8 mouse cellular contexts compared by ENCODE assay signal in the genomic region with DNA sequence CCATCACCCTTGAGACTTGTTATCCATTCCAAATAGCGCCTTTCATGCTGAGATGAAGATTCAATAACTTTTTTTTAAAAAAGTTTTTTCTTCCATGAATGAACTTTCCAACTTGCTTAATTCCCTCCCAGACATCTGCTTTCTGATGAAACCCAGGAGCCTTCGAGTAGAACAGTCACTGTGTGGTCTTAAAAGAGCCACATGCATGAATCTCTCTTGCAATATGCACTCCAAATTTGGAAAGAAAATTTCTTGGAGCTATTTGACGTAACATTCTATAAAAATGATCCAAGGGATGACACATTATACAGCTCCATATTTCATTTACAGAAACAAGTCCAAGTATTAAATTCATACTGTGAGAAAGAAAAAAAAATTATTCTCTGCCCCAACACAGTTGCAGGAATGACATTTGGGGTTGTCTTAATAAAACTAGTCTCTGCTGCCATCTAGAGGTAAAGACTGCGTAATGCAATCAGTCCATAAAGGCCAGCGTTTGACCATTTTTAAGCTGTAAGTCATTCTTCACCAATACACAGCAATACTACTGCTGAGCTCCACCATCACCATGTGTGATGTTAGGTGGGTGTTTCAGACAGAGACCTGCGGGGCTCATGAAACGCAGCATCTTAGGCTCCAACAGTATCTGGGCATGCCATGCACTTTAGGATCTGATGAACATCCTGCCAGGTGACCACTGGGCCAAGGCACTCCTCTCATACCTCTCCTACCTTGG. TPM values are rescaled to one million over a fixed set of nuclear protein-coding genes. Genes with fewer than 3 reads are reported as not detected.
DNase-seq lines count a peak whose midpoint lies in the region; ATAC-seq lines count a peak whose summit lies in the region.

No protein-coding gene starts in this region.

- DNase-seq in embryonic facial prominence, embryonic 11.5 days (ENCODE audit: low spot score) = peak; percentile 84
- no peak for DNase-seq in embryonic facial prominence, embryonic 10.5 days (ENCODE audit: low spot score)
- DNase-seq in spleen, postnatal 36 days (ENCODE audit: low spot score in 2 of 2) = peak; percentile 15 to 52
- no peak for DNase-seq in spleen, adult 18-20 months
- DNase-seq in yolk sac, embryonic 10.5 days (ENCODE audit: low spot score) = peak; percentile 23

- WGBS in embryonic facial prominence, embryonic 11.5 days = 43% methylated on average over 7 of the region's 7 CpGs
- 45% methylated on average over 7 of the region's 7 CpGs for WGBS in embryonic facial prominence, embryonic 10.5 days
- 29% methylated on average over 7 of the region's 7 CpGs for WGBS in embryonic facial prominence, embryonic 15.5 days
- 41% methylated on average over 7 of the region's 7 CpGs for WGBS in kidney, embryonic 14.5 days

- no peak; the same call in 1 of the 2 replicates for ATAC-seq in embryonic facial prominence, embryonic 11.5 days (replicated peaks; ENCODE audit: insufficient number of reproducible peaks, low FRiP score, low TSS enrichment, low read depth)
- ATAC-seq in embryonic facial prominence, embryonic 15.5 days (ENCODE audit: insufficient number of reproducible peaks, low FRiP score, low TSS enrichment, low read depth) = peak; percentile 47; the same call in 1 of the 2 replicates
- peak; percentile 49; the same call in 1 of the 2 replicates for ATAC-seq in kidney, embryonic 14.5 days (ENCODE audit: low FRiP score, low TSS enrichment)
- ATAC-seq in megakaryocyte-erythroid progenitor cell, adult 5-6 weeks (replicated peaks; ENCODE audit: low FRiP score, low TSS enrichment, poor library complexity, severe bottlenecking) = peak; percentile 88

- no peak overlapping the region for H3K4me3 ChIP-seq in embryonic facial prominence, embryonic 11.5 days (ENCODE audit: low read depth, low read length)
- no peak overlapping the region for H3K4me3 ChIP-seq in embryonic facial prominence, embryonic 10.5 days
- no peak overlapping the region for H3K4me3 ChIP-seq in embryonic facial prominence, embryonic 15.5 days (replicated peaks)
- no peak overlapping the region for H3K4me3 ChIP-seq in kidney, embryonic 14.5 days (ENCODE audit: low read length)

- H3K9me3 ChIP-seq in embryonic facial prominence, embryonic 11.5 days (replicated peaks; ENCODE audit: control insufficient read depth, low read length) = no peaks in the 10 kb centered on the region
- no peaks in the 10 kb centered on the region for H3K9me3 ChIP-seq in embryonic facial prominence, embryonic 10.5 days
- H3K9me3 ChIP-seq in embryonic facial prominence, embryonic 15.5 days (replicated peaks) = no peaks in the 10 kb centered on the region
- H3K9me3 ChIP-seq in kidney, embryonic 14.5 days (ENCODE audit: control insufficient read depth, low read length) = no peaks in the 10 kb centered on the region

- no peak overlapping the region for H3K4me2 ChIP-seq in embryonic facial prominence, embryonic 11.5 days (ENCODE audit: low read depth, low read length)
- H3K4me2 ChIP-seq in embryonic facial prominence, embryonic 15.5 days (replicated peaks) = no peak overlapping the region
- H3K4me2 ChIP-seq in kidney, embryonic 14.5 days (replicated peaks; ENCODE audit: low read depth, low read length) = no peak overlapping the region

- H3K27me3 ChIP-seq in embryonic facial prominence, embryonic 11.5 days (ENCODE audit: control insufficient read depth, insufficient read depth, low read length) = no peaks in the 10 kb centered on the region
- H3K27me3 ChIP-seq in embryonic facial prominence, embryonic 10.5 days (replicated peaks; ENCODE audit: low read depth, poor library complexity, severe bottlenecking) = no peaks in the 10 kb centered on the region
- no peaks in the 10 kb centered on the region for H3K27me3 ChIP-seq in embryonic facial prominence, embryonic 15.5 days
- no peaks in the 10 kb centered on the region for H3K27me3 ChIP-seq in kidney, embryonic 14.5 days (ENCODE audit: control insufficient read depth, insufficient read depth, low read length)

- H3K27ac ChIP-seq in embryonic facial prominence, embryonic 11.5 days (replicated peaks; ENCODE audit: low read depth, low read length) = no peak overlapping the region
- no peak overlapping the region for H3K27ac ChIP-seq in embryonic facial prominence, embryonic 10.5 days (replicated peaks)
- H3K27ac ChIP-seq in embryonic facial prominence, embryonic 15.5 days (replicated peaks) = no peak overlapping the region
- no peak overlapping the region for H3K27ac ChIP-seq in kidney, embryonic 14.5 days (ENCODE audit: low read depth, low read length)

- no peak overlapping the region for H3K9ac ChIP-seq in embryonic facial prominence, embryonic 11.5 days (replicated peaks; ENCODE audit: low read length)
- no peak overlapping the region for H3K9ac ChIP-seq in embryonic facial prominence, embryonic 15.5 days
- no peak overlapping the region for H3K9ac ChIP-seq in kidney, embryonic 14.5 days (ENCODE audit: low read depth, low read length)

- no peaks in the 10 kb centered on the region for H3K36me3 ChIP-seq in embryonic facial prominence, embryonic 11.5 days (replicated peaks; ENCODE audit: control insufficient read depth, insufficient read depth, low read depth, low read length)
- no peaks in the 10 kb centered on the region for H3K36me3 ChIP-seq in embryonic facial prominence, embryonic 10.5 days (replicated peaks)
- H3K36me3 ChIP-seq in embryonic facial prominence, embryonic 15.5 days = no peaks in the 10 kb centered on the region
- H3K36me3 ChIP-seq in kidney, embryonic 14.5 days (ENCODE audit: control insufficient read depth, insufficient read depth, low read length) = no peaks in the 10 kb centered on the region

- no peaks in the 10 kb centered on the region for H3K4me1 ChIP-seq in embryonic facial prominence, embryonic 11.5 days (ENCODE audit: control insufficient read depth, insufficient read depth, low read length)
- H3K4me1 ChIP-seq in embryonic facial prominence, embryonic 10.5 days = no peaks in the 10 kb centered on the region
- H3K4me1 ChIP-seq in embryonic facial prominence, embryonic 15.5 days = no peaks in the 10 kb centered on the region
- no peaks in the 10 kb centered on the region for H3K4me1 ChIP-seq in kidney, embryonic 14.5 days (ENCODE audit: control insufficient read depth, insufficient read depth, low read length)

RNA-seq across cellular contexts. Expression of a gene that starts 13.1 kb away (rescaled TPM):
- 55.9 and 59.0 TPM in 2 replicates for polyA plus RNA-seq in embryonic facial prominence, embryonic 11.5 days (2014; fragmentation: Nextera tagmentation; extraction: Ambion mirVana)
- polyA plus RNA-seq in embryonic facial prominence, embryonic 10.5 days (2016; fragmentation: Nextera tagmentation; extraction: Ambion mirVana) = 58.1 and 64.6 TPM in 2 replicates
- 43.2 and 48.3 TPM in 2 replicates for polyA plus RNA-seq in embryonic facial prominence, embryonic 15.5 days (2015; fragmentation: Nextera tagmentation; extraction: Ambion mirVana)
- polyA plus RNA-seq in kidney, embryonic 14.5 days (2014; fragmentation: Nextera tagmentation; extraction: Ambion mirVana) = 63.4 and 74.2 TPM in 2 replicates
- total RNA-seq in megakaryocyte-erythroid progenitor cell, adult 5-6 weeks (2014; fragmentation: Nextera tagmentation) = 55.3 and 73.6 TPM in 2 replicates
- 135 and 155 TPM in 2 replicates for total RNA-seq in megakaryocyte-erythroid progenitor cell, adult 5-6 weeks (2017)

Comparison
In these comparisons a context has a peak if more than half of its experiments do, and no peak if none do; other contexts are left out.
1. DNase-seq: peak in embryonic facial prominence, embryonic 11.5 days (single experiment), spleen, postnatal 36 days (2 of 2) and yolk sac, embryonic 10.5 days (single experiment); none in embryonic facial prominence, embryonic 10.5 days (single experiment) and spleen, adult 18-20 months (0 of 2).